Mouse (Mus musculus) CD4-positive, CD25-positive, alpha-beta regulatory T cell, adult 2 months (primary cell): ENCODE measurements around the gene Snap91.

ENCODE experiments used
- DNase-seq: peaks from one replicate; pipeline ENCODE4 v3.0.0-alpha.2; 2012; ENCODE audit warnings: low read depth, low spot score

The Snap91 gene

DNA sequence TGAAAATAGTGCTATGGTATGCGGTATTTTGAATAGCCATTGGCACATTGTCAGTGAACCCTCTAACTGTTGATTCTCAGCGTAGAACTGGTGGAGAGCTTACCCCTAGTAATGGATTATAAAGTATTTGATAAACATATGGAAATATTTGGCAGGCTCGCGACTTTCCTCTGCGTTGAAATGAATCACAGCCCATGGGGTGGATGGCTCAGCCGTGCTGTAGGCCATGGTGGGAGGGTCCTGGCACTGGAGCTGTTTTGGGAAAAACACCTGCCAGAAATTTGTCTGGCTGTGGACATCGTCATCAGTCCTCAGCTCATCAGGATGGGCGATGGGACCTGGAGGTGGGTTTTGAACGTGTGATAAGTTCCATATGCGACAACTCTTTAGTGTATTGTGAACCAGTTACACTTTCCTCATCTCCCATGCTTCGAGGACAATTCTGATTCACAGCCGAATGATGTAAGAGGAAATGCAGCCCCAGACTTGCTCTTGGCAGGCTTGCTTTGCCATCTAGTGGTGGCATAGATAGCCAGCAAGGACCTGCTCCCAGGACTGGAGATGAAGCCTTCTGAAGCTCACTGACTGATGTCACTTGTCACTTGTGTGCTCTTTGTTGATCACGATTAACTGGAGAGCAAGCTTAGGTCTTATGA, 134.4 kb downstream of the Snap91 start:
- peak; percentile 56 for DNase-seq

DNA sequence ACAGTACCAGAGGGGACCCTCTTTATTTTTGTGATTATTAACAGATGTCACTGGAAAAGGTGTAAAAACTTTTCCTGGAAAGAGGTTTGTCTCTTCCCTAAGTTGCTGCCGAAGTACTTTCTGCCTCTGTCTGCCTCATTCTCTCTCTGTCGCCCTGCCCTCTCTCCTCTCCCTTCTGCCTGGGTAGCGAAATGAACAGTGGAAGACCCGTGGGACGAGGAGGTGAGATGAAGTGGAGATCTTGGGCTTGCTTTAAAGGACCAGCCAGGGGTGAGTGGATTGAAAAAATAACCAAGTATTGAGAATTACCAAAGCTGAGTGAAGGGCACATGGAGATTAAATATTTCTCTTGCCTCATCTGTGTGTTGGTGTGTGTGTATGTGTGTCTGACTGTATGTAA, 136.4 kb downstream of the Snap91 start:
- DNase-seq: no peak

- no peak for DNase-seq
Observed at GRCm38 (mm10) chr9:86742959-86743911, 137.2 kb downstream of the Snap91 start, which contains the start of gene Prss35. Gene Prss35 (plus strand): TSS chr9:86743649.

DNA sequence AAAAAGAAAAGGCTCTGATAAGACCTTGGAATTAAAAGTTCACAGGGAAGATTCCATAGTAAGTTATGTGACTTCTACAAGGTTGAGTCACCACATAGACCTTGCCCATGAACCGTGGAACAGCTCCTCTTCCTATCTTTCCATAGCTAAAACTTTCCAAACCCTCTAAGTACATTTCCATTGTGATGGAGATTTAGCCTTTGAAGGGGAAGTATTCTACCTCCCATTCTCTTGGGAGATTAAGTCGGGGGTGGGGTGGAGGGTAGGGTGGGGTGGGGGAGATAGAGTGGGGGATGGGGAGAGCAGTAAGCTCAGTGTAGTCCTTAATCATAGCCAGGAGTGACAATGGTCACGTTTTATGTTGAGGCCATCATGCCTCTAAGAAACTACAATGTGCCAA, 140.5 kb downstream of the Snap91 start:
- DNase-seq: no peak

DNA sequence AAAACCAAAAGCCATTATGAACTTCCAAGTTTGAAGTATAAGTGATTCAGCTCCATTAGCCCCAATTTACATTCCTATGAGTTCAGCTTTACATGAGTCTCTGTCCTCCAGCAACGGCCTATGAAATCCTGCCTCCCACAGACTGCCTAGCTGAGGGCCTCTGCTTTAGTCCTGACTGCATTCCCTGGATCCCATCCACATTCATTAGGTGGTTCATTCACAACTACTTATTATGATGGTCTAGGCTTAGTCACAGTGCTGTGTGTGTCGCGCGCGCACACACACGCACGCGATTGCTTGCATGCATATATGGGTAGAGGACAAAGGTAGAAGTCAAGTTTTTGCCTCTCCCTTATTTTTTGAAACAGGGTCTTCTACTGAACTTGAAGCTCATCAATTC, 141.7 kb downstream of the Snap91 start:
- no peak for DNase-seq

- DNase-seq: no peak
Observed at GRCm38 (mm10) chr9:86738067-86738466, 142.4 kb downstream of the Snap91 start.

GRCm38 (mm10) chr9:86736991-86737390, 143.5 kb downstream of the Snap91 start:
- no peak for DNase-seq

GRCm38 (mm10) chr9:86734795-86735194, 145.7 kb downstream of the Snap91 start:
- DNase-seq: no peak

DNA sequence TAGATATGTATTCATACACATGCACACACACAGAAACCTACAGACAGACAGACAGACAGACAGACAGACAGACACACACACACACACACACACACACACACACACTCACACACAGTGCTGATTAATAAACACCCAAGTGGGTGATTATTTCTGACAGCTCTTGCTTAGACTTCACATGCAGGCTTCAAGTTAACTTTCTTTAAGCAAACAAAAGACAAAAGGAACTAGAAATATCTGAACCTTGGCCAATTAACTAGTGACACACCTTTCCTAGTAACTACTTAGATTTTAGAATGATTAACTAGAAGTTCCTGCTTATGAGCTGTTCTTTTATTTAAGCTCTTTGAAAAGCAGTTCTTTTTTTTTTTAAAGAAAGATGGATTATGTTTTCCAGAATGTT, 146.1 kb downstream of the Snap91 start:
- no peak for DNase-seq

GRCm38 (mm10) chr9:86729811-86730210, 150.6 kb downstream of the Snap91 start:
- DNase-seq: no peak

DNA sequence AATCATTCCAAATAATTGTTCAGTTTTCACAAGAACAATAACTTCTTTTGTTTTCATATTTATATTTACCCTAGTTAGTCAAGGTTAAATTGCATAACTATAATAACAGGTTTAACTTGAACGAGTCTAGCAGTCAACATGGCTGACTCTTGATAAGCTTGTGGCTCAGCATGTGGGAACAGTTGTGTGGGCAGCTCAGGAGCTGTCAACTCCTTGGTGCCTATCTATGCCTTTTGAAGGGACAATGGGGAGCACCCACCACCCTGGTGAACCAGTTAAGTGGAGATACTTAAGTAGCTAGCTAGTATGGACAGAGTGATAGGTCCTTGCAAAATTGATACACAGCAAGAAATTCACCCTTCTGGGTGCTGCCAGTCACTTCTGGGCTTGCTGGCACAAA, 151.4 kb downstream of the Snap91 start:
- no peak for DNase-seq

DNA sequence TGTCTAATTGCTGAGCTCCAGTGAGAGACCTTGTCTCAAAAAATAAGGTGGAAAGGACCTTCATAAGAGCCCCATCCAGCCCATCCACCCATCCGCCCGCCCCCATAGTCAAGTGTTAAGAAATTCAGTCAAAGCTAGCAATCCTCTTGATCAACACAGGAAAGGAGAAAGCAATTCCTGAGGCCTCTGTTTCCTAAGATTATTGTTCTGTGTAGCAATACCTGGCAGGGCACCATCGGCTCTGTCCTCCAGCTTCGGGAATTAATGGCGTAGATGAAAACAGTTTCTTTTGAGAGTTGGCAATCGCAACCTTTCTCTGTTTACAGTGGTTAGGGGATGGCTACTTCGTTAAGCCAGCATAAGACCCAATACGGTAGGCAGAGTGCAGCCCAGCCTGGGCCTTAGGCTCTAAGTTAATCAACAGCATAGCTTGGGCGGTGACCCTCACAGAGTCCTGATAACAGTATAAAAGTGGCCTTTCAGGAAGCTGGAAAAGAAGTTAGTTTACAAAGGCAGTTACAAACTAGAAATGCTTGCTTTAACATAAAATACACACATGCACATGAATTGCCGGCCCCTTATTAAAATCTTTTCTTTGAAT, 152.1 kb downstream of the Snap91 start:
- DNase-seq: no peak

DNA sequence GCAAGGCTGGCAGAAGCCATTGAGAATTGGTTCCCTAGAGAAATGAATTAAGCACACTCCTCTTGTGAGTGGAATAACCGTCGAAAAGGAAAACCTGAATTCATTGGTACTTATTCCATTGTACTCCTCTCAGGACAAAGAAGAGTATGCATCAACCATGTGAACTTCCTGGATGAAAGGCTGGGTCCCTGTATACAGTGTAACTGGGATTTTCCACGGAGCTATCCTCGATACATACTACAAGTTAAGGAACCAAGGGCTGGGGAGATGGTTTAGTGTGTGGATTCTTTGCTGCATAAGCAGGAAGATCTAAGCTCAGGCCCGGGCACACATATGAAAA, 154.1 kb downstream of the Snap91 start:
- no peak for DNase-seq

DNA sequence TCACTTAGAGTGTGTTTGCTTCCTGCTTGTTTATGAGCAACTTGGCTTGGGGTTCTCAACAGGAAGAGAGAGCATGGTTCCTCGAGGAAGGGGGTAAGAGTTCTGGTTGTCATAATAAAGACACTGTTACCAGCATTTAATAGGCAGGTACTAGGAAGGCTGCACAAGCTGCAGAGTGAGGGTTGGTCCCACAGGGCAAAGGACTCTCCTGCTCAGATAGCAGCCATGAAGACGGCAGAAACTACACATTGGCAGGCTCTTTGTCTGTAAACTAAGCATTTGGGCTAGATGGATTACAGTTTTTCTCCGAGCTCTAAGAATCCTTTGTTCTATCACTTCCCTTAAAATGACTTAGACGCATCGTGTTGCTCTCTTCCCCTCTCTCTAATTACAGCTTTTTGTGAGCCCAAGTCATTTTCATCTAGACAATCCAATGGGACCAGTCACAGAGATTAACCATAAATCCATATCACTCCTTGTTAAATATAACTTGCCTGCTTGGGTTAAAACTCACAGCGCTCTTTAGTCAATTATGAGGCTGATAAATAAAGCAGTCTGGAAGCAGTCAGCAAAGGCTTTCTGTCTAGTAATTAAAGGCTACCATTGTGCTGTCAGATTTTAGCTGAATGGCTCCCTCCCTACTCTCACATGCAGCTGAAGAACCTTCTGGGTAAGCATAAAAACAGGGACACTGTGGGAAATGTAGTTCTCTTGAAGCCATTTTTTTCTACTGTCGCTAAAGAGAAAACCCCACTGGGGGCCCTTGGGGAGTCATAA, 154.7 kb downstream of the Snap91 start:
- DNase-seq: no peak

DNA sequence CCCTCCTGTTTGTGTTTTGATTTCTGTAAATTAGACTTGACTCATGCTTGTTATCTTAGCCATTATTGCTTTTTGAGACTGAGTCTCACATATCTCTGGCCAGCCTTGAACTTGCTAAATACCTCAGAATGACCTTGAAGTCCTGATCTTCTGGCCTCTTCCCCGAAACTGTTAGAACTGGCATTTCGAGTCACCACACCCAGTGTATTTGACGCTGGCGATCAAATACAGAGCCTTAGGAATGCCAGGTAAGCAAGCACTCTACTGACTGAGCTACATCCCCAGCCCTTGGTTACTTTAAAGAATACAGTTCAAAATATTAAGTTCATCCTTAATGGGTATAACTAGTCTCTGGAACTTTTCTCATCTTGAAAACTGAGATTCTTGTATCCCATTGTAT, 155.4 kb downstream of the Snap91 start:
- no peak for DNase-seq

DNA sequence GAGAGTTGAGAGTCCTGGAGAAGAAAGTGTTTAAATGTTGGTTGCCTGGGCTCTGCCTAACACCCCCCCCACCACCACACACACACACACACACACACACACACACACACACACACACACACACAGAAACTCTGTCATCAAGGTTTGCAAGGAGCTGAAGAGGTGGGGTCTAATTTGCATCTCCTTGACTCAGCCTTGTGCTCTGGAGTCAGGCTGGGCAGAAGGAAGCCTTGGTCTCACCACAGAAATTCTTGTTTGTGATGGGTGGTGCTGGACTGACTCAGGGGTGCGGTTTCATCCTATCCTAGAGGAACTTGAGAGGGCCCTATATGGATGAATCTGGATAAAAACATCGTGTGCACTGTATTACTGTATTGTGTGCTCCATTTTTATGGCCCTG, 159.7 kb downstream of the Snap91 start:
- DNase-seq: no peak

DNA sequence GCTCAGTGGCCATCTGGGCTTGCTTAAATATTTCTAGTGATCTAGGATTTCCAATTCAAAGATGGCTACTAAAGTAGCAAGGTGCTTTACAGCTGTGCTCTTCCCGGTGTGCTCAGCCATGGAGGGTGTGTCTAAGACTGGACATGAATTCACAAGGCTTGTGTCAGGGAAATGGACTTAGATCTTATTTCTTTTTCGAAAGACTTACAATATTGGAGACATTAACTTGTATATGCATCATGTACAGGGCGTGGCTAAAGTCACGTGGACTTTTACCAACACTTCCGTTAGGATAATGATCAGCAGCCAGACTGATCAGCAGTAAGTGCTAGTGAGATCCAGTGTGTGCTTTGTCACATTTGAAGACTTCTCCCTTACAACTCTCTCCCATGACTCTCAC, 160.2 kb downstream of the Snap91 start:
- no peak for DNase-seq

DNA sequence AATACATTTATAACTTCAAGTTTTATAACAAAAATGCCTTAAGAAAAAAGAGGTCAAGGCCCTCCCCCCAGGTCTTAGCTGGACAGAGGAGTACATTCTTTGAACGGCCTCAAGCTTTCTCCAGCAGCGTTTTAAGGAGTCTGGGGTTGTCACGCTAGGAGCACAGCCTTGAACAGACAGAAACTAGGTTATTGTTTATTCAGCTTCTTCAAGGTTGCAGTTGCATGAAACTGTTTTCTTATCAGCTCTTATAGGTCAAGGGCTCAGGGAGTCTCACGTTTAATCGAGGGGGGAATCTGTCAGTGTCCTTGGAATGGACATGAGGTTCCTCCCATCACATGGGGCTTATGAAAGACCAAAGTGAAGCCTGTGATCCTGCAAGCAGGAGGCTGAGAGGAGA, 163.3 kb downstream of the Snap91 start:
- DNase-seq: no peak

- no peak for DNase-seq
Observed at GRCm38 (mm10) chr9:86716540-86716939, 163.9 kb downstream of the Snap91 start.
